Mouse (Mus musculus) heart, adult 2 months (tissue): Measurements from ENCODE around the gene Kat2b.
A peak's percentile ranks its signal among the peaks of the same experiment; 100 is the strongest.

ENCODE experiments used
- CTCF ChIP-seq: fragments of 200-600 bp; IDR thresholded peaks from 2 replicates; pipeline ENCODE4 v1.8.1; 2022; ENCODE audit warnings: antibody characterized with exemption, mild to moderate bottlenecking, moderate library complexity
- EP300 ChIP-seq: fragments of 200-500 bp; IDR thresholded peaks from 2 replicates; pipeline ENCODE4 v1.6.1; 2011; ENCODE audit warnings: low read depth, low read length, control low read depth; ENCODE audit not compliant: insufficient read depth
- POLR2A ChIP-seq: fragments of 200-500 bp; IDR thresholded peaks from 2 replicates; pipeline ENCODE4 v1.6.1; 2011; ENCODE audit warnings: mild to moderate bottlenecking, low read depth, low read length, control low read depth; ENCODE audit not compliant: insufficient read depth

DNA sequence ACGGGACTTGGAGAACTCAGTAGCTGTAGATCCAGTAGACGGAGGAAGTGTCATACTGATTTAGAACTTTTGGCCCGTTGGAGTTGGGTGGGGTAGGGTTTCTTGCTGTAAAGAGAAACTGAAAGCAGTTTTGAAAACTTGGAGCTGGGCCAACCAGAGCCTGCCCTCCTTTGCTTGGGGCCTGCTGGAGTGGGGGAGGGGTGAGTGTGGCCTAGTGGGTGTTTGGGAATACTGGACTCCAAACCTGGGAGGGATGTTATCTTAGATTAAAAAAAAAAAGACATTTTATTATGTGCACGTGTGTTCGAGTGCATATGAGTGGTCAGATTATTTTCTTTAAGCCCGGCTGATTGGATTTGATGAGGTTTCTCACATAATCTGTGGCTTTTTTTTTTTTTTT lies 3.2 kb downstream of the Kat2b start:
- TF ChIP-seq CTCF (no peak), EP300 (0 out of 2 replicates have a peak, but pooled peaks have one; percentile 39), POLR2A (no peak)
